Mouse (Mus musculus): ENCODE measurements around the gene Cnep1r1.
A peak's percentile ranks its signal among the peaks of the same experiment; 100 is the strongest.

Cnep1r1 gene

DNA sequence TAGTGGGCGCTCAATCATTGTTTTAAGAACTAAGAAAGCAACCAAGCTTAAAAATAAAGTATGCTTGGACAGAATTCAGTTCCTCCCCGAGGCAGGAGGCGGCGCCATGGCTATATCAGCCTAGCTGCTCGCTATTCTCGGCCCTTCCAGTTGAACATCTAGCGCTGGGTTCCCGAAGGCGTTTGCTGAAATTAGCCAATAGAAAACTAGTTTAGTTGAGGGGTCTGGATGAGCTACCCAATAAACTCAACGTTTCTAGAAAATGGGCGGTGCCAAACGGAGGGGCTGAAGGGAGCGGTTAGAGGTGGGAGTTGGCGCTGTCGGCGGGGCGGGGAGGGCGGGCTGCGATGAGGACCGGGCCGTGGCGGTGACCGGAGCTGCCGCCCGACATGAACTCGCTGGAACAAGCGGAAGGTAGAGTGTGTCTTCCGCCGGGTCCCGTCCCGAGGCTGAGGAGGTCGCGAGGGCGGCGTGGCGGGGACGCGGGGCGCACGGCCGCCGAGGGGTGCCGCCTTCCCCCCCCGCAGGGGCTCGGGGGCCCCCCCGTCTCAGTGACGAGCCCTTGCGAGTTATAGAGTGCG is at the start of gene Cnep1r1:
TSS of gene Cnep1r1 (plus strand) at position 314 of the 581 bp plus-strand sequence.
- peak; percentile 94 to 95 for DNase-seq

- no peak for DNase-seq
Observed at GRCm38 (mm10) chr8:88082183-88082582, 36.4 kb upstream of the Cnep1r1 start.

DNA sequence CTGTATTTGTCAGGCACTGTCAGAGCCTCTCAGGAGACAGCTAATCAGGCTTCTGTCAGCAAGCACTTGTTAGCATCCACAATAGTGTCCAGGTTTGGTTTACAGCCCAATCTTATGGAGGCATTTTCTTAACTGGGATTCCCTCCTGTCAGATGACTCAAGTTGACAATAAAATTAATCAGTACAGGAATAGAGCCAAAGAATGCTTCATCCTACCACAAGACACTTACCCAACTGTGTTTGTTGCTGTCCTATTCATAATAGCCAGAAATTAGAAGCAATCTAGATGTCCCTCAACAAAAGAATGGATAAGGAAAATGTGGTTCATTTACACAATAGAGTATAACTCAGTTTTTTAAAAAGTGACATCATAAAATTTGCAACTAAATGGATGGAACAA is 30.6 kb upstream of the Cnep1r1 start:
- no peak for DNase-seq

DNA sequence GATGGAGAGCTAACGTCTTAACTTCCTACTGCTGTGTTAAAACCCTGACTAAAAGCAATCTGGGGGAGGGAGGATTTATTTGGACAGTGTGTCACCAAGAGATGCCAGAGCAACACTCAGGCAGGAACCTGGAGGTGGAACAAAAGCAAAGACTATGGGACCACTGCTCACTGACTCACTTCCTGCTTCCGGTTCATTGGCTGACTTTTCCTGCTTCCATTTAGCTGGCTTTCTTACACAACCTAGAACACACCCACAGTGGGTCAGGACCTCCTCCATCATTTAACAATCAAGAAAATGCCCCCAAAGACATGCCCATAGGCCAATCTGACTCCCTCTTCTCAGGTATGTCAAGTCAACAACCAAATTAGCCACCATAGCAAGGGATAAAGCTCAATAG is 26.9 kb upstream of the Cnep1r1 start:
- no peak for DNase-seq

GRCm38 (mm10) chr8:88093367-88093766 is 25.2 kb upstream of the Cnep1r1 start:
- DNase-seq: no peak

DNA sequence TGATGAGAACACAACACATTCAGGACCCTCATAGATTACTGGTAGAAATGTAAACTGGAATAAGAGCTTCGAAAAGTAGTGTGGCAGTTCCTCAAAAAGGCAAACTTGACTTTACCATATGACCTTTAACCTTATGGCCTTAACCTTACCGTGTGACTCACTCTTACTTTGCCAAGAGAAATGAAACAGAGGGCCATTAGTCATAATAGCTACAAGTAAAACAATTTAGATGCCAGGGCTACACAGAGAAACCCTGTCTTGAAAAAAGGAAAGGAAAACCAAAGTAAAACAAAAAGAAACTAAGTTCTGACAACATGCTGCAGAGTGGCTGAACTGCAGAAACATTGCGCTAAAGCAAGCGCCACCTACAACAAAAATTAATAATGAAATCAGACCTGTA is 19.7 kb upstream of the Cnep1r1 start:
- no peak for DNase-seq

GRCm38 (mm10) chr8:88099526-88099925 is 19.0 kb upstream of the Cnep1r1 start:
- DNase-seq: peak; percentile 41 to 66

DNA sequence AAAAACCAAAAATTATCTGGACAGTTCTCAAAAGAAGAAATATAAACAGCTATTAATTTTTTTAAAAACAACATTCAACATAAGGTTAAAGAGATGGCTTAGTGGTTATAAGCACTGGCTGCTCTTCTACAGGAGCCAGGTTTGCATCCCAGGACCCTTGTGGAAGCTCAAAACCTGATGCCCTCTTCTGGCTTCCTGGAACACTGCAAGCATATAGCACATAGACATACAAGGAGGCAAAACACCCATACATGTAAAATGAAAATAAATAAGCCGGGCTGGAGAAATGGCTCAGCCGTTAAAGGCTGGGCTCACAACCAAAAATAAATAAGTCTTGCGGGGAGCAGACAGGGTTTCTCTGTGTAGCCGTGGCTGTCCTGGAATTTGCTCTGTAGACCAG is 9.3 kb upstream of the Cnep1r1 start:
- no peak for DNase-seq

DNA sequence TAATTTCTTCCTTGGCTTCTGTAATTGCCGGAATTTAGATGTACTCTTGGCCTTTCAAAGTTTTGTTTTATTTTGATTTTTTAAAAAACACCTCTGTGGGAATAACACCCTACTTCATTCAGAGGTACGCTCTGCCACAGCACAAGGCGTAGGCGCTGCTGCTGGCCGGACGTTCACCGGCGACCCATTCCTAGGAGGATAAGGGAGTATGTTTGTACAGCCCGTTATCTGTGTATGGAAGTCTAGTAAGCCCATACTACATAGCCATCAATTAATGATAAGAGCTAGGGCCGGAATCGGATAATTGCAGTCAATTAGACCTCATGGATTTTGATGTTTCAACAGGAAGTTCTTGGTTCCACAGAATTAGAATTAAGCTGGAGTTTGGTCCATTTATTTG is 507 bp downstream of the Cnep1r1 start:
- peak in 1 of 2 experiments; percentile 32 for DNase-seq

- DNase-seq: no peak
Observed at GRCm38 (mm10) chr8:88124850-88125249, 6.3 kb downstream of the Cnep1r1 start.

- no peak for DNase-seq
Observed at GRCm38 (mm10) chr8:88129397-88129796, 10.8 kb downstream of the Cnep1r1 start.

GRCm38 (mm10) chr8:88130754-88131317 is 12.3 kb downstream of the Cnep1r1 start:
- DNase-seq: peak; percentile 60 to 76

DNA sequence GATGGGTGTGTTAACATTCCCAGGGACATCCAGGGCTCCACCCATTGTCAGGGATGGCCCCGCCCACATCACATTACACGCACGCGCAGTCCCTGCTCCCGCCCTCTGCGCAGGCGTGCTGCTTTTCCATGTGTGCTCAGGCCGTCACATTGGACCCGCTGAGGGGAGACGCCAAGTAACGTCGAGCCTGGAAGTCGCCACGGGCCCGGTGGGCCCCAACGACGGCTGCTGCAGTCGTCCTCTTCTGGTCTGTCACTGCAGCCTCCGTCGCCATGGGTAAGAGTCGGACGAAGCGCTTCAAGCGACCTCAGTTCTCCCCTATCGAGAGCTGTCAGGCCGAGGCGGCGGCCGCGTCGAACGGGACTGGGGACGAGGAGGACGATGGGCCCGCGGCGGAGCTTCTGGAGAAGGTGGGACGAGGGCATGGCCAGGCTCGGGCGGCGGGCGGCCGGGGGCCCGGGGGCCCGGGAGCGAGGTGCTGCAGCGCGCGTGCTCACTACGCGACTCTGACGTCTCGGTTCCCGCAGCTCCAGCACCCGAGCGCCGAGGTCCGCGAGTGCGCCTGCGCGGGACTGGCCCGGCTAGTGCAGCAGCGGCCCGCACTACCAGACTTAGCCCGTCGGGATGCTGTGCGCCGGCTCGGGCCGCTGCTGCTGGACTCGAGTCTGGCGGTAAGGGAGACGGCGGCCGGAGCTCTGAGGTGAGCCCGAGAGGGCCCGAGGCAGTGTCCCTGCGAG is 19.3 kb downstream of the Cnep1r1 start, which contains the start of gene Heatr3:
TSS of gene Heatr3 (plus strand) at position 108 of the 737 bp plus-strand sequence.
- peak; percentile 94 to 97 for DNase-seq

GRCm38 (mm10) chr8:88139256-88139655 is 20.7 kb downstream of the Cnep1r1 start:
- DNase-seq: no peak

GRCm38 (mm10) chr8:88141629-88142028 is 23.1 kb downstream of the Cnep1r1 start:
- DNase-seq: no peak

DNA sequence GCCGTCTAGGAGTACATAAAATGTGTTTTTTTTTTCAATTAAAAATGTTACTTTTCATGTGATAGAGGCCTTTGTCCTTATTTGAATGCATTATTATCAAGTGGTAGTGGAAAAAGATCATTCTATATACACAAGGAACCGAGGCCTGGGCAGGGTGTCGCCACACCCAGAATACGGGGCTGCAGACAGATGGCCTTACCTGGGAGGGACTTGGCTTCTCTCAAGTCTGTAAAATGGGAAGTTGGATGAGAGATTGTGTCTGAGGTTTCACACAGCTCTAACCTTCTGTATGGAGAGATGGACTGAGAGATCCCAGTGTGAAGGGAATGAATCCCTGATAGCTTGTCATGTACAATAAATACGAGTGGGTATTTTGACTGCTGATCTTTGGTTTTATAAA is 25.5 kb downstream of the Cnep1r1 start:
- no peak for DNase-seq

DNA sequence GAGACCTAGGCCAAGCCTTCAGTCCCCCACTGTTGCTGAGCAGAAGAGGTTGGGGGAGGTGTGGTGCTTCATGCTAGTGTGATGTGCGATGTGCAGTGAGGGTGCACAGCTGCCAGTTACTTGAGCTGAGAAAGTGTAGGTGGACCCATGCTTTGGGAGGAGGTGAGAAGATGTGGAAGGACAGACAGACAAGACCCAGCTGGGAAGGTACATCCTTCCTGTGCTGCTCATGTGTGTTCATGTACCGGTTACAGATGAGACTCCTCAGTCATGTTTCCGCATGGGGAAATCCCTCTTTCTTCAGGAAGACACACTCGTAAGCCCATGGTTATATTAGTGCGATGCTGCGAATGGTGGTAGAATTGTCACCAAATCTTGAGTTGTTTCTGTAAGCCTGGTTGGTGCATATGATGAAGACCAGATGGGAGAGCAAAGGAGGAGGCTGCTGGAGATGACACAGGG is 32.4 kb downstream of the Cnep1r1 start:
- no peak for DNase-seq

- no peak for DNase-seq
Observed at GRCm38 (mm10) chr8:88160237-88160995, 41.8 kb downstream of the Cnep1r1 start.

DNA sequence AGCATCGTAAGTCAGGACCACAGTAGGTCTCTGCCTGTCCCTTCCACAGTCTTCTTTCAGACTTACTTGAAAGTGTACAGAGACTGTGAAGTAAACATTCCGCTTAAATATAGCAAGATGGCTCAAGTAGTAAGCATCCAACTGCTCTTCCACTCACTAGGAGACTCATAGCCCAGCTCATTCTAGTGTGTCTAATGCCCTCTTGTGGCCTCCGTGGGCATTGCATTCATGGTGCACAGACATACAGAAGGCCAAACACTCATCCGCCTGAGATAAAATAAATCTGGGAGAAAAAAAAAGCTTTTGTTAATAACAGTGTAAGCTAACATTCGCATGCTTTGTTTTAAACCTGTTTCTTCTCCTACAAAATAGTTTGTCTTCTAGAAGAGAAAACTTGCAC is 42.9 kb downstream of the Cnep1r1 start:
- peak; percentile 54 to 88 for DNase-seq

- DNase-seq: no peak
Observed at GRCm38 (mm10) chr8:88175264-88175663, 56.7 kb downstream of the Cnep1r1 start.

DNA sequence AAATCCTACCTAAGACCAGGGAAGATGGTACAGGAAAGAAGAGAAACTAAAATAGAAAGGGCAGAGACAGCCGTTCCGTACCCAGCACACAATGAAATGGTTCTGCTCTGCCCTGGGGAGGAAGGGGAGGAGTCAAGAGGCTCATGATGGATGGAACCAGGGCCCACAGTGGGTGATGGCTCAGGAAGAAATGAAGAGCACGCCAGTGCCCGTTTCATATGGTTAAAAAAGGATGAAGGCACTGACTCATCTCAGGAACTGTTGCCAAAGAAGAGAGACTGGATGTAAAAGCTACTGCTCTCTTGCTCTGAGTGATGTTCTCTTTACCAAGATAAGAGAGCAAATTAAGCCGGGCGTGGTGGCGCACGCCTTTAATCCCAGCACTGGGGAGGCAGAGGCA is 58.7 kb downstream of the Cnep1r1 start:
- DNase-seq: no peak

DNA sequence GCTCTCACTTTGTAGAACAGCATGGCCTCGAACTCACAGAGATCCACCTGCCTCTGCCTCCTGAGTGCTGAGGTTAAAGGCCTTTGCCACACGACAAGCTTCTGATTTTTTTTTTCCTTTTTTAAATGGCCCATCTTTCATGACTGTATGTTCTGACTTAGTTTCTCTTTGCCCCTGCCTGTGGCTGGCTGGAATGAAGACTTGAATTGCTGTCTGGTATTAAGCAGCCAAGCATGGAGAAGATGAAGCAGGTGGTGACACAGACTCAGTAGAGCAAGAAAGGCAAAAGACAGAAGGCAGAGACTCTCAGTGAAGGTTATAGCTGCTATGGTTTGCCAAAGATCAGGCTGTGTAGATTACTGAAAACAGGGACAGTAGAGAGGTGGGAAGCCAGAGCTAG is 64.6 kb downstream of the Cnep1r1 start:
- DNase-seq: no peak

Measured in kidney, postnatal 36 days (tissue).